Mouse (Mus musculus) hindbrain, embryonic 16.5 days (tissue): ENCODE results near the gene Pdgfa. TPM values are rescaled to one million over a fixed set of nuclear protein-coding genes. Genes with fewer than 3 reads are reported as not detected.

Source experiments
- ATAC-seq: fragments of 200-750 bp; cut with Nextera tagmentation; 2 replicates; pipeline ENCODE4 v1.8.0; 2017; ENCODE audit warnings: moderate TSS enrichment, moderate library complexity
- H3K27ac ChIP-seq: fragments of 300-500 bp; sonication (generic); 2 replicates; pipeline ENCODE4 v1.5.1; 2014; ENCODE audit warnings: low read depth, mild to moderate bottlenecking, control low read depth, low read length, moderate library complexity
- H3K27me3 ChIP-seq: fragments of 300-500 bp; sonication (generic); replicated peaks from 2 replicates; pipeline ENCODE4 v1.6.1; 2014; ENCODE audit warnings: low read length; ENCODE audit not compliant: control insufficient read depth, insufficient read depth
- H3K36me3 ChIP-seq: fragments of 300-500 bp; sonication (generic); 2 replicates; pipeline ENCODE4 v1.6.1; 2014; ENCODE audit warnings: mild to moderate bottlenecking, low read length, moderate library complexity, mixed read lengths; ENCODE audit not compliant: control insufficient read depth, insufficient read depth
- H3K4me1 ChIP-seq: fragments of 300-500 bp; sonication (generic); 2 replicates; pipeline ENCODE4 v1.6.1; 2014; ENCODE audit warnings: low read depth, low read length; ENCODE audit not compliant: control insufficient read depth, insufficient read depth
- H3K4me2 ChIP-seq: fragments of 300-500 bp; sonication (generic); 2 replicates; pipeline ENCODE4 v1.6.1; 2014; ENCODE audit warnings: mild to moderate bottlenecking, low read length, control low read depth, moderate library complexity
- H3K4me3 ChIP-seq: fragments of 300-500 bp; sonication (generic); 2 replicates; pipeline ENCODE4 v1.5.1; 2014; ENCODE audit warnings: mild to moderate bottlenecking, low read length, control low read depth, moderate library complexity
- H3K9ac ChIP-seq: fragments of 300-500 bp; sonication (generic); 2 replicates; pipeline ENCODE4 v1.6.1; 2014; ENCODE audit warnings: low read depth, mild to moderate bottlenecking, control low read depth, low read length, moderate library complexity
- H3K9me3 ChIP-seq: fragments of 300-500 bp; sonication (generic); 2 replicates; pipeline ENCODE4 v1.6.1; 2014; ENCODE audit warnings: mild to moderate bottlenecking, low read length, moderate library complexity; ENCODE audit not compliant: control insufficient read depth
- WGBS: fragments of 180-500 bp; shearing (Covaris S2); extraction: QIAGEN DNeasy Blood & Tissue Kit; methylation state at CpG from one replicate; pipeline ENCODE4 v1.1.7; 2014; 5-methylcytosine and 5-hydroxymethylcytosine counted together
- polyA plus RNA-seq: library from polyadenylated mRNA; unstranded; fragments of >200 nt; fragmentation: Nextera tagmentation; extraction: Ambion mirVana; gene quantifications from 2 replicates; pipeline ENCODE4 v1.2.1, GENCODE M21; 2015

The Pdgfa gene
- 26.2 and 33.4 TPM in 2 replicates for polyA plus RNA-seq

- H3K4me2 ChIP-seq = peak within 1 kb of the TSS; percentile 96
- peaks cover 7% of the 10 kb centered on the region; the same call in 1 of the 2 replicates for H3K9me3 ChIP-seq
- ATAC-seq = peak; percentile 19; the same call in 1 of the 2 replicates
- H3K36me3 ChIP-seq = no peaks in the 10 kb centered on the region
- 1% methylated on average over 48 of the region's 48 CpGs for WGBS
- H3K4me3 ChIP-seq = peak within 1 kb of the TSS; percentile 83
- peaks cover 30% of the 10 kb centered on the region for H3K27me3 ChIP-seq
- peaks cover 52% of the 10 kb centered on the region for H3K4me1 ChIP-seq
- H3K9ac ChIP-seq = peak within 1 kb of the TSS; percentile 93
- H3K27ac ChIP-seq = peak within 1 kb of the TSS; percentile 92
Observed at GRCm38 (mm10) chr5:138997171-138997788, at the start of gene Pdgfa. TSS of gene Pdgfa (minus strand) at chr5:138997370.

GRCm38 (mm10) chr5:139046636-139047035 is 49.5 kb upstream of the Pdgfa start:
- no peaks in the 10 kb centered on the region for H3K9me3 ChIP-seq
- H3K36me3 ChIP-seq = peaks cover 19% of the 10 kb centered on the region
- H3K4me2 ChIP-seq = no peak overlapping the region
- no peak overlapping the region for H3K9ac ChIP-seq
- peaks cover 6% of the 10 kb centered on the region for H3K4me1 ChIP-seq
- H3K27me3 ChIP-seq = no peaks in the 10 kb centered on the region
- ATAC-seq = no peak
- 72% methylated on average over 5 of the region's 5 CpGs for WGBS
- no peak overlapping the region for H3K4me3 ChIP-seq
- H3K27ac ChIP-seq = no peak overlapping the region

GRCm38 (mm10) chr5:139043546-139043945 is 46.4 kb upstream of the Pdgfa start:
- Histone ChIP-seq H3K4me3 (no peak overlapping the region), H3K4me1 (peaks cover 6% of the 10 kb centered on the region), H3K27me3 (no peaks in the 10 kb centered on the region), H3K27ac (no peak overlapping the region), H3K4me2 (no peak overlapping the region), H3K9me3 (no peaks in the 10 kb centered on the region), H3K36me3 (peaks cover 8% of the 10 kb centered on the region; the same call in 1 of the 2 replicates), H3K9ac (no peak overlapping the region)
- no peak for ATAC-seq
- 84% methylated on average over 4 of the region's 4 CpGs for WGBS

- WGBS = 90% methylated on average over 12 of the region's 12 CpGs
- Histone ChIP-seq H3K9ac (no peak overlapping the region), H3K9me3 (no peaks in the 10 kb centered on the region), H3K36me3 (peaks cover 8% of the 10 kb centered on the region; the same call in 1 of the 2 replicates), H3K4me3 (no peak overlapping the region), H3K27me3 (no peaks in the 10 kb centered on the region), H3K4me2 (no peak overlapping the region), H3K27ac (no peak overlapping the region), H3K4me1 (peaks cover 2% of the 10 kb centered on the region)
- ATAC-seq = no peak
Observed at GRCm38 (mm10) chr5:139042299-139042698, 45.1 kb upstream of the Pdgfa start.

- Histone ChIP-seq H3K27ac (no peak overlapping the region), H3K9me3 (no peaks in the 10 kb centered on the region), H3K4me2 (no peak overlapping the region), H3K4me1 (peaks cover 18% of the 10 kb centered on the region), H3K27me3 (no peaks in the 10 kb centered on the region), H3K4me3 (no peak overlapping the region), H3K36me3 (peaks cover 5% of the 10 kb centered on the region; the same call in 1 of the 2 replicates), H3K9ac (no peak overlapping the region)
- 83% methylated on average over 2 of the region's 2 CpGs for WGBS
- no peak for ATAC-seq
Observed at GRCm38 (mm10) chr5:139035171-139035570, 38.0 kb upstream of the Pdgfa start.

- WGBS = 54% methylated on average over 6 of the region's 6 CpGs
- H3K4me2 ChIP-seq = no peak overlapping the region
- H3K4me1 ChIP-seq = peaks cover 18% of the 10 kb centered on the region
- H3K27me3 ChIP-seq = no peaks in the 10 kb centered on the region
- no peaks in the 10 kb centered on the region for H3K9me3 ChIP-seq
- peaks cover 5% of the 10 kb centered on the region; the same call in 1 of the 2 replicates for H3K36me3 ChIP-seq
- H3K27ac ChIP-seq = peak overlapping the region; percentile 68; the same call in 1 of the 2 replicates
- ATAC-seq = no peak
- H3K9ac ChIP-seq = no peak overlapping the region
- H3K4me3 ChIP-seq = no peak overlapping the region
Observed at GRCm38 (mm10) chr5:139034746-139035145, 37.6 kb upstream of the Pdgfa start.

- Histone ChIP-seq H3K4me3 (no peak overlapping the region), H3K9me3 (no peaks in the 10 kb centered on the region)
- WGBS = 30% methylated on average over 14 of the region's 14 CpGs
Observed at GRCm38 (mm10) chr5:139033406-139034317, 36.5 kb upstream of the Pdgfa start.

GRCm38 (mm10) chr5:139027603-139028002 is 30.4 kb upstream of the Pdgfa start:
- peak; percentile 48 for ATAC-seq
- no peak overlapping the region for H3K9ac ChIP-seq
- H3K27me3 ChIP-seq = no peaks in the 10 kb centered on the region
- H3K4me2 ChIP-seq = no peak overlapping the region
- H3K4me3 ChIP-seq = no peak overlapping the region
- 23% methylated on average over 15 of the region's 15 CpGs for WGBS
- no peaks in the 10 kb centered on the region for H3K9me3 ChIP-seq
- no peak overlapping the region for H3K27ac ChIP-seq
- H3K4me1 ChIP-seq = peaks cover 8% of the 10 kb centered on the region
- no peaks in the 10 kb centered on the region for H3K36me3 ChIP-seq

More at GRCm38 (mm10) chr5:139033406-139034317, 36.5 kb upstream of the Pdgfa start:
- peaks cover 18% of the 10 kb centered on the region for H3K4me1 ChIP-seq
- H3K9ac ChIP-seq = peak overlapping the region; percentile 29; the same call in 1 of the 2 replicates
- peaks cover 5% of the 10 kb centered on the region; the same call in 1 of the 2 replicates for H3K36me3 ChIP-seq
- no peak overlapping the region for H3K4me2 ChIP-seq
- H3K27me3 ChIP-seq = no peaks in the 10 kb centered on the region
- ATAC-seq = peak; percentile 35
- peak overlapping the region; percentile 68 for H3K27ac ChIP-seq
